Mouse (Mus musculus): Measurements from ENCODE around the gene Olfr710. TPM values are rescaled to one million over a fixed set of nuclear protein-coding genes. Genes with fewer than 3 reads are reported as not detected.

Gene Olfr710
- not detected for polyA plus RNA-seq (2014; fragmentation: Illumina TruSeq; extraction: RNeasy Lipid Tissue Mini Kit (QIAGEN cat#74804); ENCODE audit: low read depth, low replicate concordance)

DNA sequence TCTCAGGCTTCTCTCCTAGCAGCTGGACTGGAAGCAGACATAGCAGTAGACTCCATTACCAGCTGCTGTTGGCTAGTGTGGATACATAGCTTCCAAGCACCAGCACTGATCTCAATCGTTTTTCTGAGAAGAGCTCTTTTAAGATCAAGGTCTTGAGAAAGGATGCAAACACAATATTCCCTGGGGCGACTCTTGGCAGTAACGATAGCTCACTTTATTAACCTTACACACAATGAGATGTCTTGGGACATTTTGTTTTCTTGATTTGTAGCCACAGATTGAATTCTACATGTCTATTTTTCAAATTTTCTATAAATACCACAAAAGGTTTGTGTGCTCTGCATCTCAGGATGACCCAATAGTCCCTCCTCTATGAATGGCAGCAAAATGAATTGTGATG, at the start of gene Olfr710:
Gene Olfr710 (minus strand): TSS at position 101 of the 400 bp plus-strand sequence.

DNA sequence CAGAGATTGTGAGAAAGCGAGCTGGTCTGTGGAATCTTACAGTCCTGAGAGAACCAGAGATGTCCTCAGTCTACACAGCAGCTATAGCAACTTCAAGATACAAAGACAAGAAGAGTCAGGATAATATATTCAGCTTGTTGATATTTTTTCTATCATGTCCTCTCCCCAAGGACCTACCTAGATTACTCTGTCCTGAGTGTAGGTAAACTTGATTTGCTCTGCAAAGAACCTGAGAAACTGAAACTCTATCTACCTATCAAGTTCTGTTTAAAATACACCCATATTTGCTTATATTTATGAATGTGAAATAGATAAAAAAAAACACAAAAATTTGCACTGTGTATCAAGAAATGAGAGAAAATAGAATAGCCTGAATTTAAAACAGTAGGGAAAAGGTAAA, 27.2 kb upstream of the Olfr710 start, which contains the start of gene Olfr711:
Gene Olfr711 (minus strand): TSS at position 101 of the 400 bp plus-strand sequence.

DNA sequence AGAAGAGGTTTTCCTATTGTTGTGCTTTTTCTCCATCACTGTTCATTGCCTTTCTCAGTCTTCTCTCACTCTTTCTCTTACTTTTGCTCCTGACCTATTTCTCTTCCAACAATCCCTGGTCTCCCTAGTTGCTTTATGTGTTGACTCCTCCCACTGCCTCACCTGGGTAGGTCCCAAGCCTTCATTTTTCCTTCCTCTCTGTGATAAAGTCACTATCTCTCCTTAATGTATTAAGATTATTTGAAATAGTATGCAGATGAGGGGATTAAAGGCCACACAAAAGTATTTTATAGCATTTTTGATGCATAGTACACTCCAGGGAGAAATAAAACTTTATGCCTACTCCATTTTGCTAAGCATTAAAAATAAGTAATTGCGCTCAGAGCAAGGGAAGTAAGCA, 15.7 kb upstream of the Olfr710 start, which contains the start of gene Olfr6:
Gene Olfr6 (minus strand): TSS at position 101 of the 400 bp plus-strand sequence.

DNA sequence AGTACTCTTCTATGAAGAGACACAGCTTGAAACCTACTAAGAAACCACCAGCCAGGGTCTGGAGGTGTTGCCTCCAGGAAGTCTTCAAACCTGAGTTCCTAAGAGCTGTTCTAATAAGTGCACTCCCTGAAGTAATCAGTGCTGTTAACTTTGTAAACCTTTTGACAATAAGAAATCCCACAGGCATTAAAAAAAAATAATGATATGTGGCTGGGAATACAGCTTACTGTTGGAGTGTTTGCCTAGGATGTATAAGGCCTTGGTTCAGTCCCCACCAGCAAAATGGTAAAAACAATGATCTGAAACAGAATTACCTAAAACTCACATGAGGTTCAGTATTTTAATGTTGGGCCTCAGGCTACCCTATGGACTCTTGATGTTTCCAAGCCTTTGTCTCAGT, 16.0 kb downstream of the Olfr710 start, which contains the start of gene Olfr709-ps1:
Gene Olfr709-ps1 (minus strand): TSS at position 101 of the 400 bp plus-strand sequence.

DNA sequence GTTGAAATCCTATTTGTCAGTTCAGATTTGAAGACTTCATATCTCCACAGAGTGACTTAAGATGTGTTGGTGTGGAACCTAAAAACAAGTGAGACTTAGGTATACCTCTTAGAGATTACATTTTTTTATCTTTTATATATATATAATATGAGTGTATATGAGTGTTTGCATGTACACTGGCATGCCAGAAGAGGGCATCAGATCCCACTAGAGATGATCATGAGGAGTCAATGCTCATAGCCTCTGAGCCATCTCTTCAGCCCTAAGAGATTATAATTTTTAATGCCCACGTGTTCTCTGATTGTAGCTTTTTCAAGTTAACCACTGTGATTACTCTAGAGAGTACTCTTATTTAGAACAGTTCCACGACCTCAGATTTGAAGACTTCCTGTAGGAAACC, 40.4 kb downstream of the Olfr710 start, which contains the start of gene Olfr1532-ps1:
Gene Olfr1532-ps1 (plus strand): TSS at position 326 of the 400 bp plus-strand sequence.

DNA sequence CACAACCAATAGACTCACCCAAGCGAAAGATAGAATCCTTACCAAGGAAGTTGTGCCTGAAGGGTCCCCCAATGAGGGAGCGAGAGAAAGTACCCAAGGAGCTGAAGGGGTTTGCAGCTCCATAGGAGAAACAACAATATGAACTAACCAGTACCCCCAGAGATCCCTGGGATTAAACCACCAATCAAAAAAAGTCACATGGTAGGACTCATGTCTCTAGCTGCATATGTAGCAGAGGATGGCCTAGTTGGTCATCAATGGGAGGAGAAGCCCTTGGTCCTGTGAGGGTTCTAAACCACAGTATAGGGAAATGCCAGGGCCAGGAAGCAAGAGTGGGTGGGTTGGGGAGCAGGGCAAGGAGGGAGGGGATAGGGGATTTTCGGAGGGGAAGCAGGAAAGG, 47.0 kb downstream of the Olfr710 start, which contains the start of gene Olfr707:
Gene Olfr707 (minus strand): TSS at position 101 of the 400 bp plus-strand sequence.

Other genes with a start within 250 kb of the Olfr710 start
- not detected for gene Olfr695, start 231.9 kb downstream of the Olfr710 start, polyA plus RNA-seq (2014; fragmentation: Illumina TruSeq; extraction: RNeasy Lipid Tissue Mini Kit (QIAGEN cat#74804); ENCODE audit: low read depth, low replicate concordance)
- gene Olfr697, start 205.9 kb downstream of the Olfr710 start, polyA plus RNA-seq (2014; fragmentation: Illumina TruSeq; extraction: RNeasy Lipid Tissue Mini Kit (QIAGEN cat#74804); ENCODE audit: low read depth, low replicate concordance), result not detected
- gene Olfr698, start 192.9 kb downstream of the Olfr710 start, polyA plus RNA-seq (2014; fragmentation: Illumina TruSeq; extraction: RNeasy Lipid Tissue Mini Kit (QIAGEN cat#74804); ENCODE audit: low read depth, low replicate concordance), result not detected
- not detected for gene Olfr699, start 155.1 kb downstream of the Olfr710 start, polyA plus RNA-seq (2014; fragmentation: Illumina TruSeq; extraction: RNeasy Lipid Tissue Mini Kit (QIAGEN cat#74804); ENCODE audit: low read depth, low replicate concordance)
- gene Olfr700, start 139.5 kb downstream of the Olfr710 start, polyA plus RNA-seq (2014; fragmentation: Illumina TruSeq; extraction: RNeasy Lipid Tissue Mini Kit (QIAGEN cat#74804); ENCODE audit: low read depth, low replicate concordance), result not detected
- 0.55 TPM for gene Olfr701, start 134.2 kb downstream of the Olfr710 start, polyA plus RNA-seq (2014; fragmentation: Illumina TruSeq; extraction: RNeasy Lipid Tissue Mini Kit (QIAGEN cat#74804); ENCODE audit: low read depth, low replicate concordance)
- not detected for gene Olfr702, start 114.4 kb downstream of the Olfr710 start, polyA plus RNA-seq (2014; fragmentation: Illumina TruSeq; extraction: RNeasy Lipid Tissue Mini Kit (QIAGEN cat#74804); ENCODE audit: low read depth, low replicate concordance)
- gene Olfr703, start 105.0 kb downstream of the Olfr710 start, polyA plus RNA-seq (2014; fragmentation: Illumina TruSeq; extraction: RNeasy Lipid Tissue Mini Kit (QIAGEN cat#74804); ENCODE audit: low read depth, low replicate concordance), result not detected
- not detected for gene Olfr704, start 85.1 kb downstream of the Olfr710 start, polyA plus RNA-seq (2014; fragmentation: Illumina TruSeq; extraction: RNeasy Lipid Tissue Mini Kit (QIAGEN cat#74804); ENCODE audit: low read depth, low replicate concordance)
- not detected for gene Olfr705, start 71.4 kb downstream of the Olfr710 start, polyA plus RNA-seq (2014; fragmentation: Illumina TruSeq; extraction: RNeasy Lipid Tissue Mini Kit (QIAGEN cat#74804); ENCODE audit: low read depth, low replicate concordance)
- not detected for gene Olfr706, start 60.1 kb downstream of the Olfr710 start, polyA plus RNA-seq (2014; fragmentation: Illumina TruSeq; extraction: RNeasy Lipid Tissue Mini Kit (QIAGEN cat#74804); ENCODE audit: low read depth, low replicate concordance)
- not detected for gene Olfr707, start 47.1 kb downstream of the Olfr710 start, polyA plus RNA-seq (2014; fragmentation: Illumina TruSeq; extraction: RNeasy Lipid Tissue Mini Kit (QIAGEN cat#74804); ENCODE audit: low read depth, low replicate concordance)
- not detected for gene Olfr1532-ps1, start 40.3 kb downstream of the Olfr710 start, polyA plus RNA-seq (2014; fragmentation: Illumina TruSeq; extraction: RNeasy Lipid Tissue Mini Kit (QIAGEN cat#74804); ENCODE audit: low read depth, low replicate concordance)
- gene Olfr709-ps1, start 16.1 kb downstream of the Olfr710 start, polyA plus RNA-seq (2014; fragmentation: Illumina TruSeq; extraction: RNeasy Lipid Tissue Mini Kit (QIAGEN cat#74804); ENCODE audit: low read depth, low replicate concordance), result not detected
- not detected for gene Olfr6, start 15.6 kb upstream of the Olfr710 start, polyA plus RNA-seq (2014; fragmentation: Illumina TruSeq; extraction: RNeasy Lipid Tissue Mini Kit (QIAGEN cat#74804); ENCODE audit: low read depth, low replicate concordance)
- gene Olfr711, start 27.1 kb upstream of the Olfr710 start, polyA plus RNA-seq (2014; fragmentation: Illumina TruSeq; extraction: RNeasy Lipid Tissue Mini Kit (QIAGEN cat#74804); ENCODE audit: low read depth, low replicate concordance), result not detected
- not detected for gene Olfr2, start 57.8 kb upstream of the Olfr710 start, polyA plus RNA-seq (2014; fragmentation: Illumina TruSeq; extraction: RNeasy Lipid Tissue Mini Kit (QIAGEN cat#74804); ENCODE audit: low read depth, low replicate concordance)
- gene Olfr713, start 82.9 kb upstream of the Olfr710 start, polyA plus RNA-seq (2014; fragmentation: Illumina TruSeq; extraction: RNeasy Lipid Tissue Mini Kit (QIAGEN cat#74804); ENCODE audit: low read depth, low replicate concordance), result not detected
- not detected for gene Olfr714, start 122.7 kb upstream of the Olfr710 start, polyA plus RNA-seq (2014; fragmentation: Illumina TruSeq; extraction: RNeasy Lipid Tissue Mini Kit (QIAGEN cat#74804); ENCODE audit: low read depth, low replicate concordance)
- not detected for gene Olfr17, start 144.9 kb upstream of the Olfr710 start, polyA plus RNA-seq (2014; fragmentation: Illumina TruSeq; extraction: RNeasy Lipid Tissue Mini Kit (QIAGEN cat#74804); ENCODE audit: low read depth, low replicate concordance)
- not detected for gene Olfr715b, start 162.1 kb upstream of the Olfr710 start, polyA plus RNA-seq (2014; fragmentation: Illumina TruSeq; extraction: RNeasy Lipid Tissue Mini Kit (QIAGEN cat#74804); ENCODE audit: low read depth, low replicate concordance)
- gene Olfr715, start 182.8 kb upstream of the Olfr710 start, polyA plus RNA-seq (2014; fragmentation: Illumina TruSeq; extraction: RNeasy Lipid Tissue Mini Kit (QIAGEN cat#74804); ENCODE audit: low read depth, low replicate concordance), result not detected
- not detected for gene Olfr716, start 190.0 kb upstream of the Olfr710 start, polyA plus RNA-seq (2014; fragmentation: Illumina TruSeq; extraction: RNeasy Lipid Tissue Mini Kit (QIAGEN cat#74804); ENCODE audit: low read depth, low replicate concordance)
- 5.4 TPM for gene Nlrp14, start 218.7 kb upstream of the Olfr710 start, polyA plus RNA-seq (2014; fragmentation: Illumina TruSeq; extraction: RNeasy Lipid Tissue Mini Kit (QIAGEN cat#74804); ENCODE audit: low read depth, low replicate concordance)